Mouse (Mus musculus) MEL (cell line): ENCODE measurements around the gene Ahsa2. TPM values are rescaled to one million over a fixed set of nuclear protein-coding genes. Genes with fewer than 3 reads are reported as not detected.

Experiments
- DNase-seq: peaks from one replicate; pipeline ENCODE4 v3.0.0; 2011; ENCODE audit warnings: low read depth, low spot score
- H3K27ac ChIP-seq: 2 replicates; pipeline ENCODE4 v1.5.1; 2012; ENCODE audit warnings: low read depth, mild to moderate bottlenecking, control low read depth, low read length, moderate library complexity; ENCODE audit not compliant: control insufficient read depth
- H3K27me3 ChIP-seq, 2 experiments: fragments of 150-350 bp in 1 of 2; sonication (generic) in 1 of 2; 2 replicates each; pipeline ENCODE4 v1.6.1; 2012; ENCODE audit warnings: low read length in 2 of 2, mild to moderate bottlenecking in 2 of 2, improper control_type of control experiment in 1 of 2, moderate library complexity in 1 of 2; ENCODE audit not compliant: insufficient read depth in 2 of 2, control insufficient read depth in 1 of 2
- H3K36me3 ChIP-seq, 2 experiments: 2 replicates each; pipeline ENCODE4 v1.6.1; 2012 to 2014; ENCODE audit warnings: low read length in 2 of 2, improper control_type of control experiment in 1 of 2, inconsistent platforms in 1 of 2, mild to moderate bottlenecking in 1 of 2; ENCODE audit not compliant: insufficient read depth in 2 of 2, control insufficient read depth in 1 of 2
- H3K4me1 ChIP-seq, 2 experiments: fragments of 150-350 bp in 1 of 2; sonication (generic) in 1 of 2; 2 replicates each; pipeline ENCODE4 v1.6.1; 2012; ENCODE audit warnings: low read length in 2 of 2, improper control_type of control experiment in 1 of 2, mild to moderate bottlenecking in 1 of 2; ENCODE audit not compliant: insufficient read depth in 2 of 2, control insufficient read depth in 1 of 2
- H3K4me3 ChIP-seq, 2 experiments: fragments of 150-350 bp in 1 of 2; sonication (generic) in 1 of 2; 2 replicates each; pipeline ENCODE4 v1.5.1; 2012; ENCODE audit warnings: low read depth in 2 of 2, low read length in 2 of 2, mild to moderate bottlenecking in 2 of 2, moderate library complexity in 2 of 2, control low read depth in 1 of 2, improper control_type of control experiment in 1 of 2; ENCODE audit not compliant: control insufficient read depth in 1 of 2, insufficient read depth in 1 of 2
- H3K79me2 ChIP-seq: 2 replicates; pipeline ENCODE4 v1.6.1; 2012; ENCODE audit warnings: mild to moderate bottlenecking, low read length, moderate library complexity; ENCODE audit not compliant: control insufficient read depth, poor library complexity, insufficient read depth
- H3K9ac ChIP-seq: 2 replicates; pipeline ENCODE4 v1.6.1; 2012; ENCODE audit warnings: low read depth, mild to moderate bottlenecking, control low read depth, low read length, moderate library complexity; ENCODE audit not compliant: control insufficient read depth, poor library complexity, severe bottlenecking
- H3K9me3 ChIP-seq: fragments of 150-350 bp; sonication (generic); replicated peaks from 2 replicates; pipeline ENCODE4 v1.6.1; 2012; ENCODE audit warnings: mild to moderate bottlenecking, low read length, improper control_type of control experiment, moderate library complexity; ENCODE audit not compliant: insufficient read depth
- CHD1 ChIP-seq: IDR thresholded peaks from 2 replicates; pipeline ENCODE4 v1.6.1; 2012; ENCODE audit warnings: low read depth, mild to moderate bottlenecking, inconsistent platforms, low read length, improper control_type of control experiment
- EP300 ChIP-seq, 2 experiments: IDR thresholded peaks; 2 replicates each; pipeline ENCODE4 v1.6.1; 2011; ENCODE audit warnings: improper control_type of control experiment in 2 of 2, low read length in 2 of 2, low read depth in 1 of 2, mild to moderate bottlenecking in 1 of 2
- GABPA ChIP-seq: IDR thresholded peaks from 2 replicates; pipeline ENCODE4 v1.6.1; 2012; ENCODE audit warnings: low read depth, mild to moderate bottlenecking, inconsistent platforms, low read length, improper control_type of control experiment, moderate library complexity
- GATA1 ChIP-seq: IDR thresholded peaks from 2 replicates; pipeline ENCODE4 v1.6.1; 2011; ENCODE audit warnings: low read depth, low read length, improper control_type of control experiment
- MAX ChIP-seq: IDR thresholded peaks from 2 replicates; pipeline ENCODE4 v1.6.1; 2011; ENCODE audit warnings: low read length, improper control_type of control experiment
- MAZ ChIP-seq: IDR thresholded peaks from 2 replicates; pipeline ENCODE4 v1.6.1; 2012; ENCODE audit warnings: low read depth, mild to moderate bottlenecking, inconsistent platforms, low read length, improper control_type of control experiment
- MEF2A ChIP-seq: IDR thresholded peaks from 2 replicates; pipeline ENCODE4 v1.6.1; 2014; ENCODE audit warnings: low read depth, mild to moderate bottlenecking, inconsistent platforms, low read length, improper control_type of control experiment; ENCODE audit not compliant: poor library complexity, insufficient replicate concordance, severe bottlenecking; ENCODE audit errors: extremely low read depth
- MYC ChIP-seq: IDR thresholded peaks from 2 replicates; pipeline ENCODE4 v1.6.1; 2011; ENCODE audit warnings: low read depth, mild to moderate bottlenecking, low read length, improper control_type of control experiment, moderate library complexity
- NRF1 ChIP-seq: IDR thresholded peaks from 2 replicates; pipeline ENCODE4 v1.6.1; 2014; ENCODE audit warnings: low read depth, mild to moderate bottlenecking, inconsistent platforms, low read length, improper control_type of control experiment, moderate library complexity; ENCODE audit not compliant: poor library complexity, insufficient read depth, severe bottlenecking
- POLR2A ChIP-seq, 2 experiments: IDR thresholded peaks; 2 replicates each; pipeline ENCODE4 v1.6.1; 2011 to 2012; ENCODE audit warnings: low read length in 2 of 2, mild to moderate bottlenecking in 2 of 2, control low read depth in 1 of 2, improper control_type of control experiment in 1 of 2, low read depth in 1 of 2, moderate library complexity in 1 of 2; ENCODE audit not compliant: control insufficient read depth in 1 of 2, insufficient read depth in 1 of 2, poor library complexity in 1 of 2
- POLR2AphosphoS2 ChIP-seq: IDR thresholded peaks from 2 replicates; pipeline ENCODE4 v1.6.1; 2011; ENCODE audit warnings: low read length, improper control_type of control experiment
- POLR2AphosphoS5 ChIP-seq: IDR thresholded peaks from 2 replicates; pipeline ENCODE4 v1.6.1; 2012; ENCODE audit warnings: low read depth, borderline replicate concordance, mild to moderate bottlenecking, inconsistent platforms, low read length, moderate library complexity, mixed read lengths
- RAD21 ChIP-seq: IDR thresholded peaks from 2 replicates; pipeline ENCODE4 v1.6.1; 2011; ENCODE audit warnings: mild to moderate bottlenecking, low read depth, low read length, improper control_type of control experiment
- SMC3 ChIP-seq: IDR thresholded peaks from 2 replicates; pipeline ENCODE4 v1.6.1; 2011; ENCODE audit warnings: low read depth, low read length, improper control_type of control experiment
- TAL1 ChIP-seq: IDR thresholded peaks from 2 replicates; pipeline ENCODE4 v1.6.1; 2012; ENCODE audit warnings: mild to moderate bottlenecking, inconsistent platforms, low read length, moderate library complexity, mixed read lengths
- TBP ChIP-seq: IDR thresholded peaks from 2 replicates; pipeline ENCODE4 v1.8.0; 2011; ENCODE audit warnings: low read depth, low read length, improper control_type of control experiment
- TCF12 ChIP-seq: IDR thresholded peaks from 2 replicates; pipeline ENCODE4 v1.6.1; 2014; ENCODE audit warnings: low read depth, mild to moderate bottlenecking, inconsistent platforms, low read length, improper control_type of control experiment, moderate library complexity
- ZC3H11A ChIP-seq: IDR thresholded peaks from 2 replicates; pipeline ENCODE4 v1.6.1; 2012; ENCODE audit warnings: low read depth, mild to moderate bottlenecking, inconsistent platforms, low read length, improper control_type of control experiment
- ZNF384 ChIP-seq: IDR thresholded peaks from 2 replicates; pipeline ENCODE4 v1.6.1; 2012; ENCODE audit warnings: low read depth, mild to moderate bottlenecking, inconsistent platforms, low read length, improper control_type of control experiment
- polyA plus RNA-seq, 2 experiments: library from polyadenylated mRNA; stranded (reverse) in 1 of 2; unstranded in 1 of 2; fragments of >175 nt in 1 of 2; fragments of >200 nt in 1 of 2; gene quantifications; 2 replicates each; pipeline versions ENCODE4 v1.2.1 to v1.2.4; 2012; ENCODE audit warnings: low replicate concordance in 2 of 2, low read depth in 1 of 2; ENCODE audit not compliant: insufficient read length in 2 of 2, insufficient read depth in 1 of 2, missing spikeins in 1 of 2
- total RNA-seq: library from RNA; depleted of rRNA; stranded (reverse); fragments of 300-350 nt; gene quantifications from 2 replicates; pipeline ENCODE4 v1.2.3, GENCODE M21; 2012

The Ahsa2 gene
- total and polyA plus RNA-seq, 3 experiments, result 35.6 to 37.8 TPM; not detected in 1

DNA sequence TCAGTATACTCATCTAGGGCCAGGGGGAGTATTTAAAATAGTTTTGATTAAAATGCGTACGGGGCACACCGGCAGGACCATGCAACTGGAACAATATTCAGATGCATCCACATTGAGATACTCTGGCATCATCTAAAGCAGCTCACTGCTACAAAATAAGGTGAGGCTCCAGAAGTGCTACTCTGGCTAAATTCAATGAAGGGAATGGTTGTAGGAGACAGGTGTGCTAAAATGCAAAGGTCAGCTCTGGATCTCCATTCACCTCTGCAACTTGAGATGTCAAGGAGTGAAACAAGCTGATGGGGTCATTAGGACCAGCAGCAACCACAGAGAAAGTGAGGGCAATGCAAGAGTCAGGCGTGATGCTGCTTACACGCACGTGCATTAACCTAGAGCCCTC lies 2.6 kb downstream of the Ahsa2 start:
- Histone ChIP-seq H3K4me1 (peaks cover 4 to 16% of the 10 kb centered on the region in 2 experiments), H3K27me3 (no peaks in the 10 kb centered on the region)
- DNase-seq, result no peak
- TF ChIP-seq NRF1 (no peak), POLR2AphosphoS2 (no peak), RAD21 (no peak), MYC (no peak), ZC3H11A (no peak), POLR2A (IDR thresholded peaks at IDR 0.05; ENCODE audit: control insufficient read depth in 1 of 2, insufficient read depth in 1 of 2, low read depth in 1 of 2, low read length in 2 of 2, poor library complexity in 1 of 2) (no peak), MEF2A (no peak), ZNF384 (no peak), POLR2AphosphoS5 (no peak), TCF12 (no peak), MAZ (no peak), CHD1 (no peak)
- TF ChIP-seq, all 39 proteins: peak for 0
- Histone ChIP-seq H3K9me3 (no peaks in the 10 kb centered on the region), H3K27ac (no peak overlapping the region), H3K4me3 (no peak overlapping the region), H3K9ac (no peak overlapping the region), H3K36me3 (peaks cover 12 to 28% of the 10 kb centered on the region in 2 experiments), H3K79me2 (peaks cover 9% of the 10 kb centered on the region)

GRCm38 (mm10) chr11:23492048-23492790 lies 5.6 kb downstream of the Ahsa2 start:
- Histone ChIP-seq H3K4me3 (no peak overlapping the region), H3K9ac (no peak overlapping the region), H3K4me1 (peaks cover 3 to 11% of the 10 kb centered on the region in 2 experiments), H3K27ac (no peak overlapping the region), H3K9me3 (no peaks in the 10 kb centered on the region), H3K36me3 (peaks cover 14 to 46% of the 10 kb centered on the region in 2 experiments), H3K27me3 (no peaks in the 10 kb centered on the region), H3K79me2 (peaks cover 5% of the 10 kb centered on the region)
- TF ChIP-seq TBP, result no peak
- TF ChIP-seq POLR2AphosphoS2, result peak; percentile 56; the same call in 1 of the 2 replicates
- DNase-seq, result no peak

- no peaks in the 10 kb centered on the region for H3K79me2 ChIP-seq
- peaks cover 2 to 3% of the 10 kb centered on the region in 2 experiments; a peak in 2 of 4 replicates for H3K4me1 ChIP-seq
- TF ChIP-seq GATA1 (peak; percentile 59), TAL1 (no peak), SMC3 (no peak), EP300 (IDR thresholded peaks at IDR 0.05; ENCODE audit: low read depth in 1 of 2, low read length in 2 of 2) (peak; percentile 10 to 26; a peak in 2 of 4 replicates), TCF12 (peak; percentile 58; the same call in 1 of the 2 replicates), MAX (0 out of 2 replicates have a peak, but pooled peaks have one; percentile 6), POLR2AphosphoS2 (0 out of 2 replicates have a peak, but pooled peaks have one; percentile 2), GABPA (no peak)
- H3K27me3 ChIP-seq, result no peaks in the 10 kb centered on the region
- peaks cover 12 to 56% of the 10 kb centered on the region in 2 experiments for H3K36me3 ChIP-seq
- H3K27ac ChIP-seq, result no peak overlapping the region
- no peak overlapping the region for H3K4me3 ChIP-seq
- no peaks in the 10 kb centered on the region for H3K9me3 ChIP-seq
- H3K9ac ChIP-seq, result no peak overlapping the region
- peak; percentile 41 for DNase-seq
These were observed 7.9 kb downstream of the Ahsa2 start for GRCm38 (mm10) chr11:23489955-23490354.
